Mouse (Mus musculus) layer of hippocampus, adult 9-10 months (tissue): ENCODE measurements at regions not wholly inside any gene's neighbourhood (a gene's known extent, or its start where the extent isn't known, plus 50 kb on each side); places are given as distances from the start of the nearest gene placed in this dataset.
"Not testable (repeated sequence)": the region's sequence is repeated elsewhere in the genome, so short reads cannot be mapped to it uniquely, and the experiment has no call there.

ENCODE experiments used
- DNase-seq: peaks from one replicate; pipeline ENCODE4 v3.0.0; 2022; ENCODE audit warnings: low spot score

GRCm38 (mm10) chr4:69435390-69435789, 481.2 kb upstream of the Brinp1 start:
- DNase-seq = no peak

GRCm38 (mm10) chr4:69410411-69410810, 456.2 kb upstream of the Brinp1 start:
- DNase-seq = not testable (repeated sequence)

GRCm38 (mm10) chr4:69395451-69395850, 441.3 kb upstream of the Brinp1 start:
- DNase-seq = no peak

GRCm38 (mm10) chr4:69383318-69383717, 429.1 kb upstream of the Brinp1 start:
- DNase-seq = no peak

- DNase-seq = no peak
Observed at GRCm38 (mm10) chr4:69346979-69347465, 392.8 kb upstream of the Brinp1 start.

- no peak for DNase-seq
Observed at GRCm38 (mm10) chr4:69327606-69328005, 373.4 kb upstream of the Brinp1 start.
